Mouse (Mus musculus) G1E (cell line): Measurements from ENCODE around the gene Eps8. TPM values are rescaled to one million over a fixed set of nuclear protein-coding genes. Genes with fewer than 3 reads are reported as not detected.

Source experiments
- ATAC-seq: 2 replicates; pipeline ENCODE4 v1.8.0; 2016; ENCODE audit warnings: mild to moderate bottlenecking; ENCODE audit not compliant: insufficient number of reproducible peaks, poor library complexity, low FRiP score, severe bottlenecking; ENCODE audit errors: extremely low read depth
- DNase-seq: peaks from one replicate; pipeline ENCODE4 v3.0.0; 2012; ENCODE audit warnings: low spot score
- H3K27me3 ChIP-seq: 2 replicates; pipeline ENCODE4 v1.6.1; 2012; ENCODE audit warnings: mild to moderate bottlenecking, low read length, inconsistent platforms; ENCODE audit not compliant: insufficient read depth
- H3K36me3 ChIP-seq: replicated peaks from 2 replicates; pipeline ENCODE3; 2012; ENCODE audit warnings: mild to moderate bottlenecking, inconsistent platforms
- H3K4me1 ChIP-seq: 2 replicates; pipeline ENCODE4 v1.6.1; 2012; ENCODE audit warnings: low read depth, low read length, inconsistent platforms, mixed read lengths; ENCODE audit not compliant: insufficient read depth
- H3K4me3 ChIP-seq: 2 replicates; pipeline ENCODE4 v1.5.1; 2012; ENCODE audit warnings: low read depth, mild to moderate bottlenecking, inconsistent platforms, low read length, moderate library complexity, mixed read lengths
- H3K9me3 ChIP-seq: replicated peaks from 2 replicates; pipeline ENCODE4 v1.6.1; 2012; ENCODE audit warnings: inconsistent platforms
- CTCF ChIP-seq: IDR thresholded peaks from 2 replicates; pipeline ENCODE4 v1.5.1; 2012; ENCODE audit warnings: low read depth, low read length, inconsistent platforms, mixed read lengths
- GATA1 ChIP-seq: IDR thresholded peaks from 2 replicates; pipeline ENCODE4 v1.6.1; 2012; ENCODE audit warnings: borderline replicate concordance, low read length, inconsistent platforms, mixed read lengths
- GATA2 ChIP-seq: IDR thresholded peaks from 2 replicates; pipeline ENCODE4 v1.6.1; 2012; ENCODE audit warnings: low read depth, low read length, inconsistent platforms, borderline replicate concordance
- POLR2AphosphoS5 ChIP-seq: IDR thresholded peaks from 2 replicates; pipeline ENCODE4 v1.6.1; 2012; ENCODE audit warnings: low read depth, low read length, inconsistent platforms; ENCODE audit not compliant: insufficient replicate concordance
- TAL1 ChIP-seq: conservative IDR thresholded peaks from 2 replicates; pipeline ENCODE4 v1.6.1; 2012; ENCODE audit warnings: low read depth, low read length, inconsistent platforms, mixed read lengths
- polyA plus RNA-seq: library from polyadenylated mRNA; stranded (reverse); fragments of >175 nt; gene quantifications from 2 replicates; pipeline ENCODE4 v1.2.3, GENCODE M21; 2012
- total RNA-seq, 2 experiments: library from RNA; stranded (forward) in 1 of 2; stranded (reverse) in 1 of 2; fragments of 200-1000 nt in 1 of 2; fragments of >200 nt in 1 of 2; fragmentation: Nextera tagmentation in 1 of 2; gene quantifications; 2 replicates each; pipeline ENCODE4 v1.2.3; 2014 to 2017

Eps8 gene
- not detected in 2 replicates for total RNA-seq (2014; fragmentation: Nextera tagmentation)
- 0.12 and 0.33 TPM in 2 replicates for total RNA-seq (2017)
- polyA plus RNA-seq, result not detected in 2 replicates

- Histone ChIP-seq H3K4me1 (no peaks in the 10 kb centered on the region), H3K27me3 (no peaks in the 10 kb centered on the region), H3K9me3 (peaks cover 33% of the 10 kb centered on the region), H3K4me3 (no peak within 1 kb of the TSS), H3K36me3 (no peaks in the 10 kb centered on the region)
- TF ChIP-seq GATA2, result no peak
- no peak for ATAC-seq
- DNase-seq, result no peak
Observed at GRCm38 (mm10) chr6:137654776-137655175, at the start of gene Eps8. Gene Eps8 (minus strand): TSS chr6:137654876.

DNA sequence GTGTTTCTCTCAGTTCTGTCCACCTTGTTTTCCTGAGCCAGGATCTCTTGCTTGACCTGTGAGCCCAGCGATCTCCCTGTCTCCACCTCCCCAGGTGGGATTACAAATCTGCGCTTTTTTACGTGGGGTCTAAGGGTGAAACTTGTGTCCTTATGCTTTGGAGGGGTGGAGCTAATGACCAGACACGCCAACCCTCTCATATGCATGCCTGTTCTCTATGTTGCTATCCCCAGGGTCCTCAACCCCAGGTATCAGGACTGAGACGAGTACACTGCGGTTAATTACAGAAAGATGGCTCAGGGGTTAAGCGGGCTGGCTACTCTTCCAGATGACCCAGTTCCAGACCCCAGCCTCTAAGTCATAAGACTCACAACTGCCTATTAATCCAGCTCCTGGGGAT is 48.8 kb upstream of the Eps8 start:
- Histone ChIP-seq H3K36me3 (no peaks in the 10 kb centered on the region), H3K9me3 (peaks cover 45% of the 10 kb centered on the region), H3K4me1 (no peaks in the 10 kb centered on the region), H3K27me3 (no peaks in the 10 kb centered on the region), H3K4me3 (no peak overlapping the region)
- DNase-seq (no peak), ATAC-seq (no peak)
- TF ChIP-seq POLR2AphosphoS5, result no peak
- TF ChIP-seq GATA2, result no peak
- TF ChIP-seq CTCF, result no peak
- no peak for TF ChIP-seq TAL1

- no peaks in the 10 kb centered on the region for H3K27me3 ChIP-seq
- ATAC-seq, result no peak
- no peak for TF ChIP-seq GATA1
- TF ChIP-seq POLR2AphosphoS5, result no peak
- no peak for TF ChIP-seq GATA2
- no peak for TF ChIP-seq TAL1
- TF ChIP-seq CTCF, result no peak
- no peak overlapping the region for H3K4me3 ChIP-seq
- no peak for DNase-seq
- H3K9me3 ChIP-seq, result peaks cover 44% of the 10 kb centered on the region
- H3K4me1 ChIP-seq, result no peaks in the 10 kb centered on the region
- no peaks in the 10 kb centered on the region for H3K36me3 ChIP-seq
Observed at GRCm38 (mm10) chr6:137702918-137703317, 48.2 kb upstream of the Eps8 start.

DNA sequence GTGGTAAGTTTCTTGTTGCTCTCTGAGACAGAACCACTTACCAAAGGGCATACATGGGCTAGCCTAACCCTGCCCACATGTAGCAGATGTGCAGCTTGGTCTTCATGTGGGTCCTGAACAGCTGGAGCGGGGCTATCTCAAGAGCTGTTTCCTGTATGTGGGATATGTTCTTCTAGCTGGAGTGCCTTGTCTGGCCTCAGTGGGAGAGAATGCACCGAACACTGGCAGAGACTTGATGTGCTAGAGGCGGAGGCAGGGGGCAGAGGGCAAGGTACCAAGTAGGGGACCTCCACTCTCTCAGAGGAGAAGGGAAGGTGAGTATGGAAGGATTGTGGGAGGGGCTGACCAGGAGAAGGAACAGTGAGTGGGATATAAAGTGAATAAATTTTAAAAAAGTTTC is 47.5 kb upstream of the Eps8 start:
- no peaks in the 10 kb centered on the region for H3K27me3 ChIP-seq
- ATAC-seq, result no peak
- no peak for DNase-seq

GRCm38 (mm10) chr6:137699434-137699833 is 44.8 kb upstream of the Eps8 start:
- ATAC-seq, result no peak

More for the DNA sequence above, 47.5 kb upstream of the Eps8 start:
- Histone ChIP-seq H3K4me3 (no peak overlapping the region), H3K9me3 (peaks cover 41% of the 10 kb centered on the region), H3K4me1 (no peaks in the 10 kb centered on the region), H3K36me3 (no peaks in the 10 kb centered on the region)
- TF ChIP-seq TAL1, result no peak
- TF ChIP-seq CTCF, result no peak

GRCm38 (mm10) chr6:137696445-137697204 is 41.9 kb upstream of the Eps8 start:
- ATAC-seq, result no peak
- no peaks in the 10 kb centered on the region for H3K36me3 ChIP-seq
- H3K27me3 ChIP-seq, result no peaks in the 10 kb centered on the region
- H3K4me3 ChIP-seq, result no peak overlapping the region
- TF ChIP-seq TAL1 (no peak), POLR2AphosphoS5 (no peak), CTCF (no peak), GATA2 (no peak), GATA1 (no peak)
- peaks cover 30% of the 10 kb centered on the region for H3K9me3 ChIP-seq
- DNase-seq, result no peak
- H3K4me1 ChIP-seq, result no peaks in the 10 kb centered on the region

More at GRCm38 (mm10) chr6:137699434-137699833, 44.8 kb upstream of the Eps8 start:
- no peak overlapping the region for H3K4me3 ChIP-seq
- H3K4me1 ChIP-seq, result no peaks in the 10 kb centered on the region
- H3K9me3 ChIP-seq, result peaks cover 38% of the 10 kb centered on the region
- H3K27me3 ChIP-seq, result no peaks in the 10 kb centered on the region
- no peak for TF ChIP-seq GATA2
- no peak for TF ChIP-seq POLR2AphosphoS5
- no peak for TF ChIP-seq GATA1
- TF ChIP-seq TAL1, result no peak
- TF ChIP-seq CTCF, result no peak
- no peaks in the 10 kb centered on the region for H3K36me3 ChIP-seq
- no peak for DNase-seq

DNA sequence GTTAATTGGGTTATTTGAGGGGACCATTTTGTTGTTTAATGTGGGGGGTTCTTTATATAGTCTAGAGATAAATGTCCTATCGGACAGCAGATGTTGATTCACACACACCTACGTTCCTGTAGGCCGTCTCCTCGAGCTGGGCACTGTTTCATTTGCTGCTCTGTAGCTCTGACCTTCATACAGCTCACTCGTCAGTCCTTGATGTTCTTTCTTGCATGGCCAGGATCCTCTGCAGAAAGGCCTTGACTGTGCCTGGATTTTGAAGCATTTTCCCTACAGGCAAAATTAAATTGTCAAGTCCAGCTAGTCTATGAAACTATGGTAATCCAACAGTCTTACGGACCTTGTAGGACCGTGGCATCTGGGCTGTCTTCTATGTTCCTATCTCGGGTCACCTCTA is 40.4 kb upstream of the Eps8 start:
- Histone ChIP-seq H3K4me1 (no peaks in the 10 kb centered on the region), H3K4me3 (no peak overlapping the region), H3K36me3 (no peaks in the 10 kb centered on the region), H3K9me3 (peaks cover 30% of the 10 kb centered on the region), H3K27me3 (no peaks in the 10 kb centered on the region)
- no peak for TF ChIP-seq GATA1
- no peak for TF ChIP-seq CTCF
- TF ChIP-seq TAL1, result no peak
- TF ChIP-seq POLR2AphosphoS5, result no peak
- no peak for ATAC-seq
- no peak for DNase-seq
